Mouse (Mus musculus) kidney, embryonic 16.5 days (tissue): ENCODE results near the gene Igsf11. TPM values are rescaled to one million over a fixed set of nuclear protein-coding genes. Genes with fewer than 3 reads are reported as not detected.

Source experiments
- ATAC-seq: fragments of 200-750 bp; cut with Nextera tagmentation; 2 replicates; pipeline ENCODE4 v1.8.0; 2017; ENCODE audit warnings: moderate TSS enrichment; ENCODE audit not compliant: low FRiP score, low TSS enrichment
- H3K27ac ChIP-seq: fragments of 300-500 bp; sonication (generic); 2 replicates; pipeline ENCODE4 v1.5.1; 2014; ENCODE audit warnings: low read length
- H3K27me3 ChIP-seq: fragments of 300-500 bp; sonication (generic); 2 replicates; pipeline ENCODE4 v1.6.1; 2014; ENCODE audit warnings: low read length, control low read depth, mixed read lengths; ENCODE audit not compliant: insufficient read depth
- H3K36me3 ChIP-seq: fragments of 300-500 bp; sonication (generic); 2 replicates; pipeline ENCODE4 v1.6.1; 2014; ENCODE audit warnings: low read length, control low read depth, mixed read lengths; ENCODE audit not compliant: insufficient read depth
- H3K4me1 ChIP-seq: fragments of 300-500 bp; sonication (generic); 2 replicates; pipeline ENCODE4 v1.6.1; 2014; ENCODE audit warnings: low read length, control low read depth, mixed read lengths; ENCODE audit not compliant: insufficient read depth
- H3K4me2 ChIP-seq: fragments of 300-500 bp; sonication (generic); replicated peaks from 2 replicates; pipeline ENCODE4 v1.6.1; 2014; ENCODE audit warnings: low read depth, low read length
- H3K4me3 ChIP-seq: fragments of 300-500 bp; sonication (generic); 2 replicates; pipeline ENCODE4 v1.5.1; 2014; ENCODE audit warnings: mild to moderate bottlenecking, low read length
- H3K9ac ChIP-seq: fragments of 300-500 bp; sonication (generic); replicated peaks from 2 replicates; pipeline ENCODE4 v1.6.1; 2014; ENCODE audit warnings: low read length
- H3K9me3 ChIP-seq: fragments of 300-500 bp; sonication (generic); 2 replicates; pipeline ENCODE4 v1.6.1; 2016; ENCODE audit warnings: low read length, control low read depth
- WGBS: fragments of 180-500 bp; shearing (Covaris S2); extraction: QIAGEN DNeasy Blood & Tissue Kit; methylation state at CpG from one replicate; pipeline ENCODE4 v1.1.7; 2014; 5-methylcytosine and 5-hydroxymethylcytosine counted together
- polyA plus RNA-seq: library from polyadenylated mRNA; unstranded; fragments of >200 nt; fragmentation: Nextera tagmentation; extraction: Ambion mirVana; gene quantifications from 2 replicates; pipeline ENCODE4 v1.2.1, GENCODE M21; 2015

The Igsf11 gene
- polyA plus RNA-seq, 1 experiment from 2014 or later = 2.9 TPM

- no peak for ATAC-seq
- Histone ChIP-seq H3K4me1 (0 out of 2 replicates have a peak, but pooled peaks cover 5% of the 10 kb centered on the region), H3K27ac (no peak overlapping the region), H3K4me2 (no peak overlapping the region), H3K36me3 (no peaks in the 10 kb centered on the region), H3K9ac (no peak overlapping the region), H3K27me3 (peaks cover 8% of the 10 kb centered on the region), H3K9me3 (no peaks in the 10 kb centered on the region), H3K4me3 (no peak overlapping the region)
- 2% methylated on average over 2 of the region's 2 CpGs for WGBS
Measured at GRCm38 (mm10) chr16:39052971-39053370, 160.5 kb downstream of the Igsf11 start.

- Histone ChIP-seq H3K9ac (no peak overlapping the region), H3K9me3 (no peaks in the 10 kb centered on the region), H3K27me3 (peaks cover 8% of the 10 kb centered on the region), H3K36me3 (no peaks in the 10 kb centered on the region), H3K27ac (no peak overlapping the region), H3K4me1 (0 out of 2 replicates have a peak, but pooled peaks cover 5% of the 10 kb centered on the region), H3K4me3 (no peak overlapping the region), H3K4me2 (no peak overlapping the region)
- WGBS = 59% methylated on average over 2 of the region's 2 CpGs
- no peak for ATAC-seq
Measured at GRCm38 (mm10) chr16:39053779-39054178, 161.3 kb downstream of the Igsf11 start.

DNA sequence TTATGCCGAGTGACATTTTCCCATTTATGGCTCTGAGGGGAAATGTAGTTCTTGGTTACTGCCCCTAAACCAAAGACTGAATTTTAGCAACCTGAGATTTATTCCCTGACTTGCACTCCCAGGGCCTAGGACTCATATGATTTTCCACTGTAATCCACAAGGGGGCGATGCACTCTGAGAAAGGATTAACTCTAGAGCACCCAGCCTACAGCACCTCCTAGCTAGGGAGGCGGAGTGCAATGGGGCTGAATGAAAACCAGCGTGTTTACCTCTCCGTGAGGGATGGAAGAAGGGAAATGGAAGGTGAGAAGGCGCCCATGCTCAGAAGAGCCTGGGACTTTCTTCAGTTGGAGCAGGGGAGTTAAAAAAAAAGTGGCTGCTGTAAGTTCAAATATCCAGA lies 163.6 kb downstream of the Igsf11 start:
- Histone ChIP-seq H3K4me1 (0 out of 2 replicates have a peak, but pooled peaks cover 5% of the 10 kb centered on the region), H3K9ac (no peak overlapping the region), H3K27me3 (peaks cover 8% of the 10 kb centered on the region; the same call in 1 of the 2 replicates), H3K9me3 (no peaks in the 10 kb centered on the region), H3K27ac (no peak overlapping the region), H3K36me3 (no peaks in the 10 kb centered on the region), H3K4me2 (no peak overlapping the region), H3K4me3 (no peak overlapping the region)
- 21% methylated on average over 6 of the region's 6 CpGs for WGBS
- peak; percentile 53 for ATAC-seq

DNA sequence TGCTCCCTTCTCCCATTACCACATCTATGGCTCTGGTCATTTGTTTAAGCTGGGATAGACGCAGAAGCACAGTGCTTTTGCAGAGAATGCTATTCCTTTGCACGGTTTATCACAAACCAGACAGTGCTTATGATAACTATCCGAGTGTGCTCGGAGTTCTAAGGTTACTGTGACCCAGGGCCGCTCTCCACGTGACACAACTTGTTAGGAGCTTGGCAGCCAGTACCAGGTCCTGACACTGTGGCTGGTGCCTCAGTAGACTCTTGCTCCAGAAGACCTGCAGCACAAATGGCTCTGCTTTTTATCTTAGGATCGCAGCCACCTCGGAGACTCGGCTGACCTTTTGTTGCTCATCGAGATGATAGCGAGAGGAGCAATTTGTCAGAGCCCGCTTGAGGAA lies 164.5 kb downstream of the Igsf11 start:
- H3K4me3 ChIP-seq = no peak overlapping the region
- no peak for ATAC-seq
- no peak overlapping the region for H3K9ac ChIP-seq
- H3K27me3 ChIP-seq = peaks cover 8% of the 10 kb centered on the region; the same call in 1 of the 2 replicates
- H3K9me3 ChIP-seq = no peaks in the 10 kb centered on the region
- H3K36me3 ChIP-seq = no peaks in the 10 kb centered on the region
- 26% methylated on average over 12 of the region's 12 CpGs for WGBS
- no peak overlapping the region for H3K27ac ChIP-seq
- peak overlapping the region; percentile 23 for H3K4me2 ChIP-seq
- H3K4me1 ChIP-seq = 0 out of 2 replicates have a peak, but pooled peaks cover 5% of the 10 kb centered on the region

DNA sequence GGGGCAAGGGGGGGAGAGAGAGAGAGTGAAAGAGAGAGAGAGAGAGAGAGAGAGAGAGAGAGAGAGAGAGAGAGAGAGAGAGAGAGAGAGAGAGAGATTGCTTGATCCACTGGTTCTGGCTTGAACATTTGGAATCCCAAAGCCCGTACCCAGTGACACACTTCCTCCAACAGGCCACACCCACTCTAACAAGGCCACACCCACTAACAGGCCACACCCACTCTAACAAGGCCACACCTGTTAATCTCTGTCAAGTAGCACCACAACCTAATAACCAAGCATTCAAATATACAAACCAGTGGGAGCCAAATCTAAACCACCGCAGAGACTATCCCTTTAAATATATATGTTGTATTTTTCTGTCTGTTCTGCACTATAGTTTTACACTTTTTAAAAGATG lies 166.4 kb downstream of the Igsf11 start:
- 93% methylated on average over 2 of the region's 2 CpGs for WGBS
- H3K27ac ChIP-seq = no peak overlapping the region
- H3K9me3 ChIP-seq = no peaks in the 10 kb centered on the region
- H3K4me1 ChIP-seq = 0 out of 2 replicates have a peak, but pooled peaks cover 5% of the 10 kb centered on the region
- no peak overlapping the region for H3K9ac ChIP-seq
- no peak overlapping the region for H3K4me2 ChIP-seq
- peaks cover 2% of the 10 kb centered on the region; the same call in 1 of the 2 replicates for H3K27me3 ChIP-seq
- no peaks in the 10 kb centered on the region for H3K36me3 ChIP-seq
- no peak overlapping the region for H3K4me3 ChIP-seq
- ATAC-seq = no peak

- no peaks in the 10 kb centered on the region for H3K27me3 ChIP-seq
- no peaks in the 10 kb centered on the region for H3K4me1 ChIP-seq
- ATAC-seq = no peak
- no peak overlapping the region for H3K27ac ChIP-seq
- no peak overlapping the region for H3K4me2 ChIP-seq
- WGBS = 38% methylated on average over 5 of the region's 5 CpGs
- no peak overlapping the region for H3K9ac ChIP-seq
- no peaks in the 10 kb centered on the region for H3K36me3 ChIP-seq
- H3K9me3 ChIP-seq = no peaks in the 10 kb centered on the region
- H3K4me3 ChIP-seq = no peak overlapping the region
Measured at GRCm38 (mm10) chr16:39062596-39062995, 170.1 kb downstream of the Igsf11 start.

DNA sequence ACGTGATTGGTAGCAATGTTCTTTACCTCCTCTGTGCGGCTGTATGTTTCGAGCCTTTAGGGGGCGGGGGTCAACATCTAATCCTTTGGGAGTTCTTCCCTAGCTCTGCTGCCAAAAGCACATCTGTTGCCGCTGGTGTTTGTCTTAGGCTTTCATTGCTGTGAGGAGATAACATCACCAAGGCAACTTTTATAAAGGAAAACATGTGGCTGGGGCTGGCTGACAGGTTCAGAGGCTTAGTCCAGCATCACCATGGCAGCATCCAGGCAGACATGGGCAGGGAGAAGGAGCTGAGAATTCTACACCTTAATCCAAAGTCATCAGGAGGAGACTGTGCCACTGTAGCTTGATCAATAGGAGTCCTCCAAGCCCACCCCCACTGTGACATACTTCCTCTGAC lies 173.1 kb downstream of the Igsf11 start:
- Histone ChIP-seq H3K36me3 (no peaks in the 10 kb centered on the region), H3K27ac (no peak overlapping the region), H3K9me3 (no peaks in the 10 kb centered on the region), H3K27me3 (no peaks in the 10 kb centered on the region), H3K4me1 (no peaks in the 10 kb centered on the region), H3K9ac (no peak overlapping the region), H3K4me3 (no peak overlapping the region), H3K4me2 (no peak overlapping the region)
- ATAC-seq = no peak
- 48% methylated on average over 5 of the region's 5 CpGs for WGBS

DNA sequence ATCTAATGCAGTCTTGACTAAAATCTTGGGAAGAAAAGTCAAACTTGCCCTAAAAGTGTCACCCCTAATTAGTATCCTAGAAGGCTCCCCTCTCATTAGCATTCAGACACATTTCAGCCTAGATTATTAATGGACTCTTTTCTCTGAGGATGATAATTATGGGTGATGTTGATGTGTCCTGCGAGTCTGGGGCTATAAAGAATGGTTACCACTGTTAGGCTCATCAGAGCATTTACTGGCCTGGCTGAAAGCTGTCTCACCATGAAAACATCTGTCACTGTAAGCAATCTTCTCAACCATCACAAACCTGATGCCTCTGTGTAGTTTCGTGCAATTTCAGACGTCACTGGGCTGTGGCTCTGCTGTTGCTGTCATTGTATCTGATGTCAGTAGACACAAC lies 179.0 kb downstream of the Igsf11 start:
- Histone ChIP-seq H3K9ac (no peak overlapping the region), H3K27ac (no peak overlapping the region), H3K36me3 (no peaks in the 10 kb centered on the region), H3K27me3 (no peaks in the 10 kb centered on the region), H3K4me1 (no peaks in the 10 kb centered on the region), H3K4me2 (no peak overlapping the region), H3K9me3 (no peaks in the 10 kb centered on the region), H3K4me3 (no peak overlapping the region)
- WGBS = 54% methylated on average over 3 of the region's 3 CpGs
- ATAC-seq = no peak

Other genes starting within 250 kb of the Igsf11 start
- 10.8 and 13.3 TPM in 2 replicates for gene Arhgap31, start 179.4 kb upstream of the Igsf11 start, polyA plus RNA-seq
- gene B4galt4, start 150.4 kb upstream of the Igsf11 start, polyA plus RNA-seq = 32.7 and 34.5 TPM in 2 replicates
- 11.4 and 22.5 TPM in 2 replicates for gene Upk1b, start 92.3 kb upstream of the Igsf11 start, polyA plus RNA-seq
- not detected in 2 replicates for gene 4930435E12Rik, start 63.9 kb upstream of the Igsf11 start, polyA plus RNA-seq